Mouse (Mus musculus) right cerebral cortex, postnatal 14 days (tissue): ENCODE measurements around the gene Kitl.

Experiments used
- DNase-seq: peaks from one replicate; pipeline ENCODE4 v3.0.0; 2022

Kitl gene

GRCm38 (mm10) chr10:100127837-100128743 is 112.7 kb downstream of the Kitl start:
- no peak for DNase-seq

GRCm38 (mm10) chr10:100131657-100132056 is 116.2 kb downstream of the Kitl start:
- DNase-seq: no peak

GRCm38 (mm10) chr10:100132304-100132703 is 116.9 kb downstream of the Kitl start:
- no peak for DNase-seq

- DNase-seq: no peak
These were observed 123.1 kb downstream of the Kitl start for GRCm38 (mm10) chr10:100138552-100138951.

GRCm38 (mm10) chr10:100148123-100148522 is 132.7 kb downstream of the Kitl start:
- no peak for DNase-seq
